Mouse (Mus musculus): ENCODE measurements around the gene Ctnnal1.
A peak's percentile ranks its signal among the peaks of the same experiment; 100 is the strongest.

The Ctnnal1 gene

DNA sequence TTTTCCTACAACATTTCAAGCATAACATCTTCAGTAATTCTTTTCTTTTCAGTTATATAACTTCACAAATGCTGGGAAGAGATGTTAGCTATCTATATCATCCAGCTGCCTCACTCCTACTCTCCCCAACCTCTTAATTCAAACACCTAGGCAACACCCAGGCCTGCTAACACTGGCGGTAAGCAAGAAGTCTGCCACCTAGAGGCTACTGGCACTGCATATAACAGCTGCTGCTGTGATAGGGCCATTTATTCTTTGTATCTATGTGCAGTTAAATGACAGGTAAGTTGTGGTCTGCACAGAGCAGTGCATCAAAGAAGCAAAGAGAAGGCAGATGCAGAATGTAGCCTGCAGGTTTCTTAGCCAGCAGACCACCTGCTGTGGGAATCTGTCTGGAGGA lies 73.6 kb downstream of the Ctnnal1 start:
- DNase-seq: peak in 1 of 2 experiments; percentile 20

DNA sequence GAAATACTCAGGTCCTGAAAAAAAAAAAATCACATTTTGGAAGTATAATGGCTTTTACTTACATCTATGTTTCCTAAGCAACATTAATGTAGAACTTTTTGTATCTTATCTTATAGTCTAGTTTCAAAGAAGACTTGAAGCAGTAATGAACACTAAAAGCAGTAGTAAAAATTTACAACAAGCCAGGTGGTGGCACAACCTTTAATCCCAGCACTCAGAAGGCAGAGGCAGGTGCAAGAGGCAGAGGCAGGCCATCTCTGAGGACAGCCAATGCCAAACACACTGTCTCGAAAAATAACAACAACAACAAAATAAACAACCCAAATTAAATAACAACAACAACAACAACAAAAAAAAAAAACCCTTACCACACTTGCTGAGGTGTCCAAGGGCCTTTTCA lies 93.9 kb downstream of the Ctnnal1 start:
- DNase-seq: no peak

DNA sequence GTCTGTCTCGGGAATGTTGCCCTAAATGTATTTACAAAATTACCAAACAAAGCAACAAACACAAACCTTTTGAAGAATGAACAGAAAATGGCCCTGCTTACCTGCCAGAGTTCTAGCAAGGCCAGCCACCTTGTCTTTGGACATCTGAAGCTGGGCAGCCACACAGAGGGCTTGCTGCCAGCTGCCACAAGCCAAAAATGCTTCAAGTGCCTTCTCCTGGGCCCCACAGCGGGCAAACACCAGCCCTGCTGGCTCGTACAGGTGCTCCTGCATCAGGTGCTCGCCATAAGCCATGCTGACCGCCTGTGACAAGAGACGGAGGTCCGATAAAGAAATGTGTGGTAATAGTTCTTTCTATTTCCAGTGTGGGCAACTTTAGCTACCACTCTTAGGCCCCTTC lies 96.1 kb downstream of the Ctnnal1 start:
- no peak for DNase-seq

DNA sequence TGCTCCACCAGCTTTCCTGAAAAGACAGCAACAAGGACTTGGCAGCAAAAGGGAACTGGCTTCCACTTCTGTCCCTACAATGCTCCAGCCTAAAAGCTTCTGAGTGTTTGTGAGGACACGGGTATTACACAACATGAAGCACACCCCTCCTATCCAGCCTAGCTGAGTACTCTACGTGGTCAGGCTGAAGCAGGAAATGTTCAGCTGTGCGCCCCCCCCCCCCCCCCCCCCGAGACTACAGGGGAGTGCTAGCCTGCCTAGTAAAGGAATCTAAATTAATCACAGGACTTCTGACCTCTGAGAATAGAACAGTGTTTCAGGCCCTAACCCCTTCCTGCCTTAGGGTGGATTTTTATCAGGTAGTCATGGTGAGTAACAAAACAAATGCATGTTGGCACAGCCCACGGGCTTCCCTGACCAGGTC lies 97.1 kb downstream of the Ctnnal1 start:
- no peak for DNase-seq

Data from cerebellum, postnatal 14 days (tissue).